Mouse (Mus musculus) neutrophil, adult 5-6 weeks (primary cell): ENCODE measurements around the gene Rpl36al. TPM values are rescaled to one million over a fixed set of nuclear protein-coding genes. Genes with fewer than 3 reads are reported as not detected.

Experiments
- ATAC-seq: fragments of 151-379, 151-347 bp; 2 replicates; pipeline ENCODE4 v1.8.0; 2017; ENCODE audit warnings: mild to moderate bottlenecking, moderate TSS enrichment; ENCODE audit not compliant: insufficient number of reproducible peaks, poor library complexity, low FRiP score, severe bottlenecking; ENCODE audit errors: extremely low read depth
- total RNA-seq: library from RNA; stranded (forward); fragments of 200-1000 nt; gene quantifications from 2 replicates; pipeline ENCODE4 v1.2.3, GENCODE M21; 2017

The Rpl36al gene
- total RNA-seq, 1 experiment from 2014 or later = 301 TPM

- peak; percentile 55 for ATAC-seq
These were observed 13.7 kb upstream of the Rpl36al start for GRCm38 (mm10) chr12:69197378-69198163.

- peak; percentile 73 for ATAC-seq
These were observed 12.8 kb upstream of the Rpl36al start, which contains the start of gene Gm49383 for GRCm38 (mm10) chr12:69196444-69197377. Gene Gm49383 (minus strand): TSS chr12:69197104.

- ATAC-seq = no peak
These were observed 8.8 kb upstream of the Rpl36al start for GRCm38 (mm10) chr12:69192637-69193036.

- no peak for ATAC-seq
These were observed 7.5 kb upstream of the Rpl36al start for GRCm38 (mm10) chr12:69191396-69191795.

- ATAC-seq = 0 out of 2 replicates have a peak, but pooled peaks have one; percentile 44
These were observed 6.6 kb upstream of the Rpl36al start for GRCm38 (mm10) chr12:69190522-69190921.

GRCm38 (mm10) chr12:69190074-69190473 lies 6.2 kb upstream of the Rpl36al start:
- no peak for ATAC-seq

GRCm38 (mm10) chr12:69186811-69187471 lies 3.1 kb upstream of the Rpl36al start:
- no peak for ATAC-seq

GRCm38 (mm10) chr12:69185371-69185770 lies 1.5 kb upstream of the Rpl36al start:
- ATAC-seq = no peak

GRCm38 (mm10) chr12:69184342-69185295 lies 736 bp upstream of the Rpl36al start:
- peak; percentile 21; the same call in 1 of the 2 replicates for ATAC-seq

GRCm38 (mm10) chr12:69181800-69182199 lies 2.1 kb downstream of the Rpl36al start:
- ATAC-seq = no peak

- no peak for ATAC-seq
These were observed 4.5 kb downstream of the Rpl36al start for GRCm38 (mm10) chr12:69179371-69179770.

GRCm38 (mm10) chr12:69177526-69177925 lies 6.4 kb downstream of the Rpl36al start:
- ATAC-seq = no peak

GRCm38 (mm10) chr12:69175975-69176374 lies 7.9 kb downstream of the Rpl36al start:
- ATAC-seq = no peak

- ATAC-seq = no peak
These were observed 12.6 kb downstream of the Rpl36al start for GRCm38 (mm10) chr12:69171307-69171706.

- ATAC-seq = peak; percentile 95
These were observed 15.3 kb downstream of the Rpl36al start, which contains the start of gene Lrr1 for GRCm38 (mm10) chr12:69168461-69169106. Gene Lrr1 (plus strand): TSS chr12:69168814.

GRCm38 (mm10) chr12:69167656-69168460 lies 16.0 kb downstream of the Rpl36al start:
- ATAC-seq = no peak; the same call in 1 of the 2 replicates
